Mouse (Mus musculus): ENCODE results near the gene Ezh1. TPM values are rescaled to one million over a fixed set of nuclear protein-coding genes. Genes with fewer than 3 reads are reported as not detected.
"Not testable (repeated sequence)": the region's sequence is repeated elsewhere in the genome, so short reads cannot be mapped to it uniquely, and the experiment has no call there.

Ezh1 gene
- polyA plus RNA-seq, 1 experiment from 2014 or later: 16.9 TPM

- Histone ChIP-seq H3K4me3 (peak overlapping the region; percentile 42), H3K9ac (peak overlapping the region; percentile 68), H3K36me3 (peaks cover 53% of the 10 kb centered on the region), H3K4me2 (peak overlapping the region; percentile 70), H3K27ac (no peak overlapping the region), H3K4me1 (peaks cover 39% of the 10 kb centered on the region), H3K9me3 (no peaks in the 10 kb centered on the region), H3K27me3 (peaks cover 78% of the 10 kb centered on the region)
- no peak for ATAC-seq (ENCODE audit: insufficient number of reproducible peaks, insufficient read depth, low FRiP score, low TSS enrichment, low read depth)
- 5% methylated on average over 21 of the region's 21 CpGs for WGBS
Measured at GRCm38 (mm10) chr11:101164351-101164665, 62.0 kb downstream of the Ezh1 start.

- Histone ChIP-seq H3K9ac (peak overlapping the region; percentile 68), H3K27ac (no peak overlapping the region), H3K9me3 (no peaks in the 10 kb centered on the region), H3K4me1 (peaks cover 34% of the 10 kb centered on the region), H3K27me3 (peaks cover 72% of the 10 kb centered on the region), H3K36me3 (peaks cover 53% of the 10 kb centered on the region), H3K4me2 (peak overlapping the region; percentile 70), H3K4me3 (peak overlapping the region; percentile 42)
- no peak for ATAC-seq (ENCODE audit: insufficient number of reproducible peaks, insufficient read depth, low FRiP score, low TSS enrichment, low read depth)
- WGBS: 9% methylated on average over 49 of the region's 49 CpGs
Measured at GRCm38 (mm10) chr11:101163476-101164350, 62.5 kb downstream of the Ezh1 start.

GRCm38 (mm10) chr11:101162772-101163171, 63.5 kb downstream of the Ezh1 start:
- Histone ChIP-seq H3K27ac (no peak overlapping the region), H3K4me1 (peaks cover 25% of the 10 kb centered on the region), H3K9me3 (no peaks in the 10 kb centered on the region), H3K27me3 (peaks cover 63% of the 10 kb centered on the region), H3K4me2 (no peak overlapping the region), H3K9ac (no peak overlapping the region), H3K36me3 (peaks cover 51% of the 10 kb centered on the region), H3K4me3 (no peak overlapping the region)
- ATAC-seq (ENCODE audit: insufficient number of reproducible peaks, insufficient read depth, low FRiP score, low TSS enrichment, low read depth): no peak
- WGBS: 59% methylated on average over 5 of the region's 5 CpGs

- Histone ChIP-seq H3K4me1 (peaks cover 23% of the 10 kb centered on the region), H3K4me2 (no peak overlapping the region), H3K9me3 (no peaks in the 10 kb centered on the region), H3K4me3 (no peak overlapping the region), H3K27ac (no peak overlapping the region), H3K27me3 (peaks cover 58% of the 10 kb centered on the region), H3K36me3 (peaks cover 46% of the 10 kb centered on the region), H3K9ac (no peak overlapping the region)
- WGBS: 56% methylated on average over 5 of the region's 5 CpGs
- no peak for ATAC-seq (ENCODE audit: insufficient number of reproducible peaks, insufficient read depth, low FRiP score, low TSS enrichment, low read depth)
Measured at GRCm38 (mm10) chr11:101162301-101162700, 64.0 kb downstream of the Ezh1 start.

- Histone ChIP-seq H3K27ac (no peak overlapping the region), H3K9ac (no peak overlapping the region), H3K27me3 (peaks cover 51% of the 10 kb centered on the region), H3K36me3 (peaks cover 40% of the 10 kb centered on the region), H3K4me3 (no peak overlapping the region), H3K9me3 (no peaks in the 10 kb centered on the region), H3K4me1 (peaks cover 23% of the 10 kb centered on the region), H3K4me2 (no peak overlapping the region)
- no peak for ATAC-seq (ENCODE audit: insufficient number of reproducible peaks, insufficient read depth, low FRiP score, low TSS enrichment, low read depth)
- WGBS: 83% methylated on average over 15 of the region's 15 CpGs
Measured at GRCm38 (mm10) chr11:101161551-101161950, 64.7 kb downstream of the Ezh1 start.

GRCm38 (mm10) chr11:101160981-101161505, 65.2 kb downstream of the Ezh1 start:
- H3K27me3 ChIP-seq: peaks cover 46% of the 10 kb centered on the region
- not testable (repeated sequence) for H3K9ac ChIP-seq; H3K27ac ChIP-seq; H3K9me3 ChIP-seq; H3K4me3 ChIP-seq; ATAC-seq (ENCODE audit: insufficient number of reproducible peaks, insufficient read depth, low FRiP score, low TSS enrichment, low read depth); H3K4me2 ChIP-seq
- WGBS: 83% methylated on average over 8 of the region's 8 CpGs
- peaks cover 27% of the 10 kb centered on the region for H3K4me1 ChIP-seq
- peaks cover 35% of the 10 kb centered on the region for H3K36me3 ChIP-seq

GRCm38 (mm10) chr11:101160151-101160550, 66.1 kb downstream of the Ezh1 start:
- Histone ChIP-seq H3K36me3 (peaks cover 32% of the 10 kb centered on the region), H3K4me1 (peaks cover 29% of the 10 kb centered on the region), H3K27me3 (peaks cover 37% of the 10 kb centered on the region)
- not testable (repeated sequence) for H3K4me2 ChIP-seq; H3K9ac ChIP-seq; ATAC-seq (ENCODE audit: insufficient number of reproducible peaks, insufficient read depth, low FRiP score, low TSS enrichment, low read depth); H3K4me3 ChIP-seq; H3K9me3 ChIP-seq; H3K27ac ChIP-seq
- 74% methylated on average over 9 of the region's 10 CpGs for WGBS

- Histone ChIP-seq H3K4me1 (peaks cover 9% of the 10 kb centered on the region), H3K9me3 (no peaks in the 10 kb centered on the region), H3K36me3 (no peaks in the 10 kb centered on the region), H3K27me3 (no peaks in the 10 kb centered on the region), H3K4me2 (peak within 1 kb of the TSS; percentile 80), H3K9ac (peak within 1 kb of the TSS; percentile 75), H3K27ac (peak within 1 kb of the TSS; percentile 68), H3K4me3 (peak within 1 kb of the TSS; percentile 49)
- WGBS: 2% methylated on average over 36 of the region's 36 CpGs
- ATAC-seq (ENCODE audit: insufficient number of reproducible peaks, insufficient read depth, low FRiP score, low TSS enrichment, low read depth): peak; percentile 62
Measured at GRCm38 (mm10) chr11:101155728-101156371, 70.4 kb downstream of the Ezh1 start, which contains the start of gene Tubg2. Gene Tubg2 (plus strand): TSS chr11:101155907.

GRCm38 (mm10) chr11:101155151-101155550, 71.1 kb downstream of the Ezh1 start:
- Histone ChIP-seq H3K4me3 (no peak overlapping the region), H3K4me2 (peak overlapping the region; percentile 80; the same call in 1 of the 2 replicates), H3K4me1 (peaks cover 9% of the 10 kb centered on the region), H3K9me3 (no peaks in the 10 kb centered on the region), H3K9ac (no peak overlapping the region), H3K36me3 (no peaks in the 10 kb centered on the region), H3K27ac (no peak overlapping the region), H3K27me3 (no peaks in the 10 kb centered on the region)
- WGBS: 64% methylated on average over 6 of the region's 6 CpGs
- no peak for ATAC-seq (ENCODE audit: insufficient number of reproducible peaks, insufficient read depth, low FRiP score, low TSS enrichment, low read depth)

- no peak overlapping the region for H3K4me3 ChIP-seq
- H3K27ac ChIP-seq: no peak overlapping the region
- no peaks in the 10 kb centered on the region for H3K9me3 ChIP-seq
- no peak overlapping the region for H3K9ac ChIP-seq
- no peaks in the 10 kb centered on the region for H3K27me3 ChIP-seq
- no peaks in the 10 kb centered on the region for H3K36me3 ChIP-seq
- H3K4me2 ChIP-seq: no peak overlapping the region
- no peak for ATAC-seq (ENCODE audit: insufficient number of reproducible peaks, insufficient read depth, low FRiP score, low TSS enrichment, low read depth)
- H3K4me1 ChIP-seq: peaks cover 12% of the 10 kb centered on the region
Measured at GRCm38 (mm10) chr11:101154648-101155047, 71.6 kb downstream of the Ezh1 start.

- Histone ChIP-seq H3K36me3 (no peaks in the 10 kb centered on the region), H3K4me1 (peaks cover 29% of the 10 kb centered on the region), H3K9me3 (no peaks in the 10 kb centered on the region), H3K9ac (no peak overlapping the region), H3K27me3 (no peaks in the 10 kb centered on the region), H3K27ac (no peak overlapping the region), H3K4me3 (no peak overlapping the region), H3K4me2 (no peak overlapping the region)
- no peak for ATAC-seq (ENCODE audit: insufficient number of reproducible peaks, insufficient read depth, low FRiP score, low TSS enrichment, low read depth)
- 52% methylated on average over 1 of the region's 1 CpGs for WGBS
Measured at GRCm38 (mm10) chr11:101152825-101153224, 73.4 kb downstream of the Ezh1 start.

GRCm38 (mm10) chr11:101151063-101151462, 75.2 kb downstream of the Ezh1 start:
- Histone ChIP-seq H3K4me2 (no peak overlapping the region), H3K27me3 (no peaks in the 10 kb centered on the region), H3K9ac (no peak overlapping the region), H3K9me3 (no peaks in the 10 kb centered on the region), H3K36me3 (no peaks in the 10 kb centered on the region), H3K27ac (no peak overlapping the region), H3K4me1 (peaks cover 25% of the 10 kb centered on the region), H3K4me3 (no peak overlapping the region)
- no peak for ATAC-seq (ENCODE audit: insufficient number of reproducible peaks, insufficient read depth, low FRiP score, low TSS enrichment, low read depth)
- 45% methylated on average over 2 of the region's 2 CpGs for WGBS
